Mouse (Mus musculus): ENCODE results near the gene Egfl7. TPM values are rescaled to one million over a fixed set of nuclear protein-coding genes. Genes with fewer than 3 reads are reported as not detected.
A peak's percentile ranks its signal among the peaks of the same experiment; 100 is the strongest.

The Egfl7 gene
- polyA plus RNA-seq, 1 experiment: 37.7 TPM

GRCm38 (mm10) chr2:26627921-26628739 lies 48.3 kb downstream of the Egfl7 start, which contains the start of gene Fam69b:
Gene Fam69b, plus strand, starts transcription at chr2:26628457.
- H3K9me3 ChIP-seq (replicated peaks; ENCODE audit: control insufficient read depth, insufficient read depth, low read length, poor library complexity, severe bottlenecking): no peaks in the 10 kb centered on the region

GRCm38 (mm10) chr2:26628792-26629437 lies 49.1 kb downstream of the Egfl7 start:
- H3K27ac ChIP-seq (ENCODE audit: insufficient read depth, low read length): no peak overlapping the region

More at GRCm38 (mm10) chr2:26627921-26628739, 48.3 kb downstream of the Egfl7 start, which contains the start of gene Fam69b:
- Histone ChIP-seq H3K9ac (ENCODE audit: low read depth, poor library complexity, severe bottlenecking) (peak within 1 kb of the TSS; percentile 56), H3K36me3 (ENCODE audit: control insufficient read depth, insufficient read depth, low read length, poor library complexity, severe bottlenecking) (no peaks in the 10 kb centered on the region), H3K4me1 (ENCODE audit: control insufficient read depth, insufficient read depth, low read length) (no peaks in the 10 kb centered on the region), H3K27me3 (ENCODE audit: control insufficient read depth, insufficient read depth, low read length, poor library complexity, severe bottlenecking) (no peaks in the 10 kb centered on the region), H3K4me3 (ENCODE audit: low read depth, low read length) (peak within 1 kb of the TSS; percentile 51), H3K27ac (ENCODE audit: insufficient read depth, low read length) (no peak within 1 kb of the TSS)
- no peak for TF ChIP-seq CTCF (IDR thresholded peaks at IDR 0.05; ENCODE audit: low read depth, low read length)
- no peak for TF ChIP-seq EP300 (IDR thresholded peaks at IDR 0.05; ENCODE audit: insufficient read depth, low read depth, low read length)
- no peak for TF ChIP-seq POLR2A (IDR thresholded peaks at IDR 0.05; ENCODE audit: insufficient read depth, low read length)

GRCm38 (mm10) chr2:26632541-26633395 lies 53.0 kb downstream of the Egfl7 start:
- Histone ChIP-seq H3K4me3 (ENCODE audit: low read depth, low read length) (no peak overlapping the region), H3K4me1 (ENCODE audit: control insufficient read depth, insufficient read depth, low read length) (no peaks in the 10 kb centered on the region), H3K27ac (ENCODE audit: insufficient read depth, low read length) (no peak overlapping the region), H3K36me3 (ENCODE audit: control insufficient read depth, insufficient read depth, low read length, poor library complexity, severe bottlenecking) (peaks cover 16% of the 10 kb centered on the region), H3K9me3 (replicated peaks; ENCODE audit: control insufficient read depth, insufficient read depth, low read length, poor library complexity, severe bottlenecking) (no peaks in the 10 kb centered on the region), H3K27me3 (ENCODE audit: control insufficient read depth, insufficient read depth, low read length, poor library complexity, severe bottlenecking) (no peaks in the 10 kb centered on the region), H3K9ac (ENCODE audit: low read depth, poor library complexity, severe bottlenecking) (no peak overlapping the region)
- no peak for TF ChIP-seq POLR2A (IDR thresholded peaks at IDR 0.05; ENCODE audit: insufficient read depth, low read length)
- TF ChIP-seq CTCF (IDR thresholded peaks at IDR 0.05; ENCODE audit: low read depth, low read length): no peak
- no peak for TF ChIP-seq EP300 (IDR thresholded peaks at IDR 0.05; ENCODE audit: insufficient read depth, low read depth, low read length)

More at GRCm38 (mm10) chr2:26628792-26629437, 49.1 kb downstream of the Egfl7 start:
- H3K4me3 ChIP-seq (ENCODE audit: low read depth, low read length): peak overlapping the region; percentile 51
- H3K9me3 ChIP-seq (replicated peaks; ENCODE audit: control insufficient read depth, insufficient read depth, low read length, poor library complexity, severe bottlenecking): no peaks in the 10 kb centered on the region
- no peaks in the 10 kb centered on the region for H3K4me1 ChIP-seq (ENCODE audit: control insufficient read depth, insufficient read depth, low read length)
- H3K36me3 ChIP-seq (ENCODE audit: control insufficient read depth, insufficient read depth, low read length, poor library complexity, severe bottlenecking): no peaks in the 10 kb centered on the region
- no peak for TF ChIP-seq EP300 (IDR thresholded peaks at IDR 0.05; ENCODE audit: insufficient read depth, low read depth, low read length)
- TF ChIP-seq POLR2A (IDR thresholded peaks at IDR 0.05; ENCODE audit: insufficient read depth, low read length): no peak
- no peak for TF ChIP-seq CTCF (IDR thresholded peaks at IDR 0.05; ENCODE audit: low read depth, low read length)
- no peaks in the 10 kb centered on the region for H3K27me3 ChIP-seq (ENCODE audit: control insufficient read depth, insufficient read depth, low read length, poor library complexity, severe bottlenecking)
- peak overlapping the region; percentile 56 for H3K9ac ChIP-seq (ENCODE audit: low read depth, poor library complexity, severe bottlenecking)

- Histone ChIP-seq H3K4me1 (ENCODE audit: control insufficient read depth, insufficient read depth, low read length) (no peaks in the 10 kb centered on the region), H3K27ac (ENCODE audit: insufficient read depth, low read length) (no peak overlapping the region), H3K9me3 (replicated peaks; ENCODE audit: control insufficient read depth, insufficient read depth, low read length, poor library complexity, severe bottlenecking) (no peaks in the 10 kb centered on the region), H3K36me3 (ENCODE audit: control insufficient read depth, insufficient read depth, low read length, poor library complexity, severe bottlenecking) (peaks cover 28% of the 10 kb centered on the region), H3K27me3 (ENCODE audit: control insufficient read depth, insufficient read depth, low read length, poor library complexity, severe bottlenecking) (no peaks in the 10 kb centered on the region), H3K4me3 (ENCODE audit: low read depth, low read length) (no peak overlapping the region), H3K9ac (ENCODE audit: low read depth, poor library complexity, severe bottlenecking) (no peak overlapping the region)
- TF ChIP-seq POLR2A (IDR thresholded peaks at IDR 0.05; ENCODE audit: insufficient read depth, low read length): no peak
- no peak for TF ChIP-seq EP300 (IDR thresholded peaks at IDR 0.05; ENCODE audit: insufficient read depth, low read depth, low read length)
- TF ChIP-seq CTCF (IDR thresholded peaks at IDR 0.05; ENCODE audit: low read depth, low read length): no peak
Measured at GRCm38 (mm10) chr2:26633953-26634530, 54.2 kb downstream of the Egfl7 start.

GRCm38 (mm10) chr2:26634629-26635488 lies 55.0 kb downstream of the Egfl7 start:
- Histone ChIP-seq H3K27ac (ENCODE audit: insufficient read depth, low read length) (no peak overlapping the region), H3K4me3 (ENCODE audit: low read depth, low read length) (no peak overlapping the region), H3K4me1 (ENCODE audit: control insufficient read depth, insufficient read depth, low read length) (no peaks in the 10 kb centered on the region), H3K9me3 (replicated peaks; ENCODE audit: control insufficient read depth, insufficient read depth, low read length, poor library complexity, severe bottlenecking) (no peaks in the 10 kb centered on the region), H3K9ac (ENCODE audit: low read depth, poor library complexity, severe bottlenecking) (no peak overlapping the region), H3K27me3 (ENCODE audit: control insufficient read depth, insufficient read depth, low read length, poor library complexity, severe bottlenecking) (no peaks in the 10 kb centered on the region), H3K36me3 (ENCODE audit: control insufficient read depth, insufficient read depth, low read length, poor library complexity, severe bottlenecking) (peaks cover 32% of the 10 kb centered on the region)
- TF ChIP-seq POLR2A (IDR thresholded peaks at IDR 0.05; ENCODE audit: insufficient read depth, low read length): peak; percentile 5
- TF ChIP-seq EP300 (IDR thresholded peaks at IDR 0.05; ENCODE audit: insufficient read depth, low read depth, low read length): no peak
- TF ChIP-seq CTCF (IDR thresholded peaks at IDR 0.05; ENCODE audit: low read depth, low read length): no peak

All from ES-Bruce4 (cell line).